9 mouse cellular contexts compared by ENCODE assay signal in genomic region chr15:103322396-103322795, GRCm38 (mm10). TPM values are rescaled to one million over a fixed set of nuclear protein-coding genes. Genes with fewer than 3 reads are reported as not detected.
DNase-seq lines count a peak whose midpoint lies in the region; ATAC-seq lines count a peak whose summit lies in the region.
"Had no signal": no experiment of that assay in that cellular context is flagged by ENCODE, and none has a peak within 500 bp of the region (broad histone marks: within the 10 kb centered on the region; RNA-seq: fewer than 3 reads in every experiment).

No protein-coding gene starts in this region.

- H3K27ac ChIP-seq in limb, embryonic 15.5 days: no peak overlapping the region
- H3K27ac ChIP-seq in stomach, embryonic 16.5 days (ENCODE audit: low read length): no peak overlapping the region

- no peaks in the 10 kb centered on the region for H3K27me3 ChIP-seq in megakaryocyte, embryonic 14.5 days (replicated peaks)
- H3K27me3 ChIP-seq in limb, embryonic 15.5 days: no peaks in the 10 kb centered on the region
- H3K27me3 ChIP-seq in stomach, embryonic 16.5 days (ENCODE audit: control insufficient read depth, insufficient read depth, low read length): no peaks in the 10 kb centered on the region

- peak; percentile 57 for DNase-seq in cerebellum, adult 11-12 months
- DNase-seq in c-Kit-positive CD71-positive TER-119-positive erythroid progenitor cells, embryonic 14.5 days (ENCODE audit: low spot score): no peak
- DNase-seq: adrenal gland, postnatal 14 days had no signal

- peaks cover 97% of the 10 kb centered on the region for H3K4me1 ChIP-seq in megakaryocyte, embryonic 14.5 days
- H3K4me1 ChIP-seq in limb, embryonic 15.5 days: peaks cover 33% of the 10 kb centered on the region
- H3K4me1 ChIP-seq in stomach, embryonic 16.5 days (ENCODE audit: control insufficient read depth, insufficient read depth, low read length): peaks cover 23% of the 10 kb centered on the region

- no peak for ATAC-seq in cerebellum, adult (ENCODE audit: insufficient number of reproducible peaks, low FRiP score, low TSS enrichment)
- ATAC-seq in megakaryocyte, adult 5-6 weeks (ENCODE audit: poor library complexity, severe bottlenecking): no peak
- ATAC-seq in limb, embryonic 15.5 days (ENCODE audit: insufficient number of reproducible peaks, low FRiP score, low TSS enrichment, low read depth): no peak
- no peak for ATAC-seq in stomach, embryonic 16.5 days (ENCODE audit: insufficient read depth, low FRiP score)
- ATAC-seq in monocyte, adult 5-6 weeks (replicated peaks; ENCODE audit: insufficient number of reproducible peaks, low FRiP score, low TSS enrichment, poor library complexity, severe bottlenecking): no peak

- H3K4me2 ChIP-seq in limb, embryonic 15.5 days: peak overlapping the region; percentile 72
- peak overlapping the region; percentile 78 for H3K4me2 ChIP-seq in stomach, embryonic 16.5 days (ENCODE audit: low read depth, low read length)

- peak overlapping the region; percentile 94 for H3K4me3 ChIP-seq in megakaryocyte, embryonic 14.5 days (replicated peaks)
- H3K4me3 ChIP-seq in limb, embryonic 15.5 days: peak overlapping the region; percentile 67
- peak overlapping the region; percentile 54 for H3K4me3 ChIP-seq in stomach, embryonic 16.5 days (replicated peaks; ENCODE audit: low read length)

- H3K36me3 ChIP-seq in megakaryocyte, embryonic 14.5 days (replicated peaks; ENCODE audit: low read length): peaks cover 89% of the 10 kb centered on the region
- H3K36me3 ChIP-seq in limb, embryonic 15.5 days: peaks cover 20% of the 10 kb centered on the region; the same call in 1 of the 2 replicates
- no peaks in the 10 kb centered on the region for H3K36me3 ChIP-seq in stomach, embryonic 16.5 days (ENCODE audit: control insufficient read depth, insufficient read depth, low read length)

- WGBS in limb, embryonic 15.5 days: 40% methylated on average over 4 of the region's 4 CpGs
- 45% methylated on average over 4 of the region's 4 CpGs for WGBS in stomach, embryonic 16.5 days

- H3K9ac ChIP-seq in limb, embryonic 15.5 days: peak overlapping the region; percentile 56; the same call in 1 of the 2 replicates
- H3K9ac ChIP-seq in stomach, embryonic 16.5 days (ENCODE audit: low read length): peak overlapping the region; percentile 85

- H3K9me3 ChIP-seq in megakaryocyte, embryonic 14.5 days: no peaks in the 10 kb centered on the region
- no peaks in the 10 kb centered on the region for H3K9me3 ChIP-seq in limb, embryonic 15.5 days
- no peaks in the 10 kb centered on the region for H3K9me3 ChIP-seq in stomach, embryonic 16.5 days (replicated peaks; ENCODE audit: control insufficient read depth, low read length)

RNA-seq across cellular contexts. Expression of gene Gpr84, which starts 12.0 kb away (rescaled TPM):
- polyA plus RNA-seq in megakaryocyte, embryonic 14.5 days (2012; ENCODE audit: insufficient read depth, low replicate concordance): 1.00 and 1.6 TPM in 2 replicates
- total RNA-seq in megakaryocyte, adult 5-6 weeks (2015): 2.9 and 3.8 TPM in 2 replicates
- 1.7 and 3.3 TPM in 2 replicates for total RNA-seq in megakaryocyte, adult 5-6 weeks (2017)
- 0.20 and 0.36 TPM in 2 replicates for polyA plus RNA-seq in limb, embryonic 15.5 days (2015; fragmentation: Nextera tagmentation; extraction: Ambion mirVana)
- 0.15 and 0.59 TPM in 2 replicates for polyA plus RNA-seq in stomach, embryonic 16.5 days (2015; fragmentation: Nextera tagmentation; extraction: Ambion mirVana)
- 0.53 to 1.2 TPM (median 0.87 TPM) in 3 replicates for total RNA-seq in monocyte, adult 5-6 weeks (2017)
- total RNA-seq: adrenal gland, postnatal 14 days had no signal

RNA-seq across cellular contexts. Expression of gene Zfp385a, which starts 17.5 kb away (rescaled TPM):
- polyA plus RNA-seq in megakaryocyte, embryonic 14.5 days (2012; ENCODE audit: insufficient read depth, low replicate concordance): 1,319 and 2,156 TPM in 2 replicates
- total RNA-seq in megakaryocyte, adult 5-6 weeks (2015): 35.8 and 40.1 TPM in 2 replicates
- 6.8 and 9.4 TPM in 2 replicates for total RNA-seq in megakaryocyte, adult 5-6 weeks (2017)
- polyA plus RNA-seq in limb, embryonic 15.5 days (2015; fragmentation: Nextera tagmentation; extraction: Ambion mirVana): 17.1 and 19.4 TPM in 2 replicates
- polyA plus RNA-seq in stomach, embryonic 16.5 days (2015; fragmentation: Nextera tagmentation; extraction: Ambion mirVana): 6.9 and 7.0 TPM in 2 replicates
- total RNA-seq in monocyte, adult 5-6 weeks (2017): 0.85 to 3.7 TPM (median 1.7 TPM) in 3 replicates

RNA-seq across cellular contexts. Expression of gene Itga5, which starts 44.2 kb away (rescaled TPM):
- polyA plus RNA-seq in megakaryocyte, embryonic 14.5 days (2012; ENCODE audit: insufficient read depth, low replicate concordance): 20.5 and 26.4 TPM in 2 replicates
- 18.4 and 21.4 TPM in 2 replicates for total RNA-seq in megakaryocyte, adult 5-6 weeks (2015)
- 8.3 and 9.5 TPM in 2 replicates for total RNA-seq in megakaryocyte, adult 5-6 weeks (2017)
- polyA plus RNA-seq in limb, embryonic 15.5 days (2015; fragmentation: Nextera tagmentation; extraction: Ambion mirVana): 62.0 and 64.9 TPM in 2 replicates
- polyA plus RNA-seq in stomach, embryonic 16.5 days (2015; fragmentation: Nextera tagmentation; extraction: Ambion mirVana): 58.9 and 59.0 TPM in 2 replicates
- total RNA-seq in monocyte, adult 5-6 weeks (2017): 3.1 to 26.6 TPM (median 11.4 TPM) in 3 replicates

RNA-seq across cellular contexts. Expression of gene Copz1, which starts 49.9 kb away (rescaled TPM):
- polyA plus RNA-seq in megakaryocyte, embryonic 14.5 days (2012; ENCODE audit: insufficient read depth, low replicate concordance): 33.2 and 56.2 TPM in 2 replicates
- total RNA-seq in megakaryocyte, adult 5-6 weeks (2015): 246 and 255 TPM in 2 replicates
- total RNA-seq in megakaryocyte, adult 5-6 weeks (2017): 87.7 and 93.9 TPM in 2 replicates
- polyA plus RNA-seq in limb, embryonic 15.5 days (2015; fragmentation: Nextera tagmentation; extraction: Ambion mirVana): 270 and 286 TPM in 2 replicates
- 265 and 272 TPM in 2 replicates for polyA plus RNA-seq in stomach, embryonic 16.5 days (2015; fragmentation: Nextera tagmentation; extraction: Ambion mirVana)
- 47.5 to 52.5 TPM (median 50.3 TPM) in 3 replicates for total RNA-seq in monocyte, adult 5-6 weeks (2017)

Comparison
In these comparisons a context has a peak if more than half of its experiments do, and no peak if none do; other contexts are left out.
1. RNA of gene Zfp385a, which starts 17.5 kb away (polyA plus RNA-seq): 1,319 to 2,156 TPM in megakaryocyte, embryonic 14.5 days; 17.1 to 19.4 TPM in limb, embryonic 15.5 days and 6.9 to 7.0 TPM in stomach, embryonic 16.5 days; every median in the first group is over 10 times any median in the second.
2. Peak in every context shown above with its lines, with median percentiles within 50 percentile points of each other: H3K4me3 ChIP-seq.